Mouse (Mus musculus) kidney, embryonic 16.5 days (tissue): ENCODE measurements at regions not wholly inside any gene's neighbourhood (a gene's known extent, or its start where the extent isn't known, plus 50 kb on each side); places are given as distances from the start of the nearest gene placed in this dataset.

Experiments
- ATAC-seq: fragments of 200-750 bp; cut with Nextera tagmentation; 2 replicates; pipeline ENCODE4 v1.8.0; 2017; ENCODE audit warnings: moderate TSS enrichment; ENCODE audit not compliant: low FRiP score, low TSS enrichment
- H3K27ac ChIP-seq: fragments of 300-500 bp; sonication (generic); 2 replicates; pipeline ENCODE4 v1.5.1; 2014; ENCODE audit warnings: low read length
- H3K27me3 ChIP-seq: fragments of 300-500 bp; sonication (generic); 2 replicates; pipeline ENCODE4 v1.6.1; 2014; ENCODE audit warnings: low read length, control low read depth, mixed read lengths; ENCODE audit not compliant: insufficient read depth
- H3K36me3 ChIP-seq: fragments of 300-500 bp; sonication (generic); 2 replicates; pipeline ENCODE4 v1.6.1; 2014; ENCODE audit warnings: low read length, control low read depth, mixed read lengths; ENCODE audit not compliant: insufficient read depth
- H3K4me1 ChIP-seq: fragments of 300-500 bp; sonication (generic); 2 replicates; pipeline ENCODE4 v1.6.1; 2014; ENCODE audit warnings: low read length, control low read depth, mixed read lengths; ENCODE audit not compliant: insufficient read depth
- H3K4me2 ChIP-seq: fragments of 300-500 bp; sonication (generic); replicated peaks from 2 replicates; pipeline ENCODE4 v1.6.1; 2014; ENCODE audit warnings: low read depth, low read length
- H3K4me3 ChIP-seq: fragments of 300-500 bp; sonication (generic); 2 replicates; pipeline ENCODE4 v1.5.1; 2014; ENCODE audit warnings: mild to moderate bottlenecking, low read length
- H3K9ac ChIP-seq: fragments of 300-500 bp; sonication (generic); replicated peaks from 2 replicates; pipeline ENCODE4 v1.6.1; 2014; ENCODE audit warnings: low read length
- H3K9me3 ChIP-seq: fragments of 300-500 bp; sonication (generic); 2 replicates; pipeline ENCODE4 v1.6.1; 2016; ENCODE audit warnings: low read length, control low read depth
- WGBS: fragments of 180-500 bp; shearing (Covaris S2); extraction: QIAGEN DNeasy Blood & Tissue Kit; methylation state at CpG from one replicate; pipeline ENCODE4 v1.1.7; 2014; 5-methylcytosine and 5-hydroxymethylcytosine counted together

GRCm38 (mm10) chr3:42790415-42790814, 1048.0 kb downstream of the D3Ertd751e start:
- Histone ChIP-seq H3K4me2 (no peak overlapping the region), H3K36me3 (no peaks in the 10 kb centered on the region), H3K9me3 (no peaks in the 10 kb centered on the region), H3K9ac (no peak overlapping the region), H3K4me1 (no peaks in the 10 kb centered on the region), H3K4me3 (no peak overlapping the region), H3K27ac (no peak overlapping the region), H3K27me3 (no peaks in the 10 kb centered on the region)
- ATAC-seq: no peak

DNA sequence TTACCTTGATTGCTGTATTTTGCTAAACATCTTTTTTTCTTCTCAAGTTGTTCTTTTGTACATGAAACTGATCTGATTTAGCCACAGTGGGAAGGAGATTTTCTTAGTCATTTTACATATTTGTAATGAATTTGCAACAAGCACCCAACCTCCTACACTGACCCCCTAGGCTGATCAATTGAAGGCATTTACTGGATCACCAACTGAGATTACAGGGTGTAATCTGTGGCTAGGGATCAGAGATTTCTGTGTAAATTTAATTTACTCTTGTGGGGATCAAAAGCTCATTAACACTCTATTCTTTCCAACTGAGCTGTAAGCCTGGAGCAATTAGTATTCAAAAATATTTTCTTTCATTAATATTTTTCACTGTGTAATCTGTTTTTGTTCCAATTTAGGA, 1049.5 kb downstream of the D3Ertd751e start:
- Histone ChIP-seq H3K9me3 (no peaks in the 10 kb centered on the region), H3K27ac (no peak overlapping the region), H3K27me3 (no peaks in the 10 kb centered on the region), H3K9ac (no peak overlapping the region), H3K36me3 (no peaks in the 10 kb centered on the region), H3K4me3 (no peak overlapping the region), H3K4me1 (no peaks in the 10 kb centered on the region), H3K4me2 (no peak overlapping the region)
- no peak for ATAC-seq

DNA sequence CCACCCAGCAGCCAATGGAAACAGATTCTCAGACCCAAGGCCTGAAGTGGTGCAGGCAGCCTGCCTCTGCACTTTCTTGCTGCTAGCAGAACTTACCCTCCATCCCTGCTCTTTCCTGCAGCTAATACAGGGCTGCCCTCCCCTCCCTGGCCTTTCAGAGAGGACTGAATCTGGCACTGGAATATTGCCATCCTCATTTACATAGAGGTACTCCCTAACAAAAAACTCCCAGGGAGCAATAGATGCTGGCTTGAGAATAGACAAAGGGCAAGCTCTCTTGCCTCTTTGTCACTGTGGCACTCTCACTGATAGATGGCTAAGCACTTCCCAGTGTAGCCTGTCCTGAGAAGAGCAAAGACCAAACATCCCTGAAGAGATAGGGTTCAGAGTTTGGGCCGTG, 1088.0 kb downstream of the D3Ertd751e start:
- no peak overlapping the region for H3K27ac ChIP-seq
- no peak for ATAC-seq
- H3K4me3 ChIP-seq: no peak overlapping the region
- H3K27me3 ChIP-seq: no peaks in the 10 kb centered on the region
- no peaks in the 10 kb centered on the region for H3K4me1 ChIP-seq
- WGBS: 23% methylated on average over 1 of the region's 1 CpGs
- no peaks in the 10 kb centered on the region for H3K9me3 ChIP-seq
- H3K4me2 ChIP-seq: no peak overlapping the region
- no peaks in the 10 kb centered on the region for H3K36me3 ChIP-seq
- no peak overlapping the region for H3K9ac ChIP-seq

DNA sequence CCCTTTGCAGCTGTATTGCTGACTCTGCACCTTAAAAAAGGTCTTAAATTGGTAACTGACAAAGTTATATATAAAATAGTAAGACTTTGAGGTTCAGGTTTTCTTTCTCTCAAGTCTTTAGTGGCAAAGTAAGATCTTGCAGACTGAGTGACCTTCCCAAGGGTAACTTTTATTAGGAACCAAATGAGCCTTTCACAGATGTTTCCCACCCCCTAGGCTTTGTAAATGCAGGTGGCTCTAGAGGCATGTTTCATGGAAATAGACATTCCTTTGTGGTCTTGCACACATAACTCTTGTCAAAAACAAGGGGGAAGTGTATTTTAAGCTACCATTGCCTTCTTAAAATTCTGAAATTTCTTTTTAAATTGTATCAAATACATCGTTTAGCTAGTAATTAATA, 1125.0 kb downstream of the D3Ertd751e start:
- Histone ChIP-seq H3K4me1 (no peaks in the 10 kb centered on the region), H3K9me3 (no peaks in the 10 kb centered on the region), H3K36me3 (no peaks in the 10 kb centered on the region), H3K9ac (no peak overlapping the region), H3K27me3 (no peaks in the 10 kb centered on the region), H3K4me2 (no peak overlapping the region), H3K4me3 (no peak overlapping the region), H3K27ac (no peak overlapping the region)
- no peak for ATAC-seq
- WGBS: 90% methylated on average over 1 of the region's 1 CpGs

- no peak overlapping the region for H3K4me2 ChIP-seq
- no peak for ATAC-seq
- no peak overlapping the region for H3K9ac ChIP-seq
- no peaks in the 10 kb centered on the region for H3K9me3 ChIP-seq
- no peak overlapping the region for H3K4me3 ChIP-seq
- no peaks in the 10 kb centered on the region for H3K27me3 ChIP-seq
- H3K36me3 ChIP-seq: no peaks in the 10 kb centered on the region
- H3K4me1 ChIP-seq: no peaks in the 10 kb centered on the region
- no peak overlapping the region for H3K27ac ChIP-seq
Observed at GRCm38 (mm10) chr3:42878972-42879371, 1136.6 kb downstream of the D3Ertd751e start.

DNA sequence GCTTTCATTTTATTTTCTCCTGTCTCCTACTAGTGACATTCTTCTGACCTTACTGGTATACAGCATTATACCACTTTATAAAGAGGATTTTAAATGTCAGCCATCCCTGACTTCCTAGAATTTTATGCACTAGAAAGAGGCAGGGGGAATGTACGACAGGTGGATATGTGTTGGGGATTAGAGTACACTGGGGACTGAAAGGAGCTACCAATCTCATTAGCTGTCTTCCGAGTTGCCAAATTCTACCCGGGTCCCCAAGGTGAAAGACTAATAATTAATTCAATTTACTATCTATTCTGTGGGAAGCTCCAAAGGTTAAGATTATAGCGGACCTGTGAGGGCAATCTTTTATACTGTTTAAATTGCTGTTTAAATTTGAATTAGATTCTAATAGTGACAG, 1142.1 kb downstream of the D3Ertd751e start:
- no peak for ATAC-seq
- WGBS: 85% methylated on average over 4 of the region's 4 CpGs
- Histone ChIP-seq H3K36me3 (no peaks in the 10 kb centered on the region), H3K4me1 (no peaks in the 10 kb centered on the region), H3K27me3 (no peaks in the 10 kb centered on the region), H3K9ac (no peak overlapping the region), H3K9me3 (no peaks in the 10 kb centered on the region), H3K4me3 (no peak overlapping the region), H3K27ac (no peak overlapping the region), H3K4me2 (no peak overlapping the region)

GRCm38 (mm10) chr3:42892016-42892699, 1149.7 kb downstream of the D3Ertd751e start:
- no peaks in the 10 kb centered on the region for H3K36me3 ChIP-seq
- H3K4me1 ChIP-seq: no peaks in the 10 kb centered on the region
- no peak for ATAC-seq
- no peaks in the 10 kb centered on the region for H3K27me3 ChIP-seq
- H3K4me3 ChIP-seq: no peak overlapping the region
- no peak overlapping the region for H3K9ac ChIP-seq
- 84% methylated on average over 7 of the region's 7 CpGs for whole genome bisulfite sequencing
- no peaks in the 10 kb centered on the region for H3K9me3 ChIP-seq
- no peak overlapping the region for H3K4me2 ChIP-seq
- no peak overlapping the region for H3K27ac ChIP-seq

DNA sequence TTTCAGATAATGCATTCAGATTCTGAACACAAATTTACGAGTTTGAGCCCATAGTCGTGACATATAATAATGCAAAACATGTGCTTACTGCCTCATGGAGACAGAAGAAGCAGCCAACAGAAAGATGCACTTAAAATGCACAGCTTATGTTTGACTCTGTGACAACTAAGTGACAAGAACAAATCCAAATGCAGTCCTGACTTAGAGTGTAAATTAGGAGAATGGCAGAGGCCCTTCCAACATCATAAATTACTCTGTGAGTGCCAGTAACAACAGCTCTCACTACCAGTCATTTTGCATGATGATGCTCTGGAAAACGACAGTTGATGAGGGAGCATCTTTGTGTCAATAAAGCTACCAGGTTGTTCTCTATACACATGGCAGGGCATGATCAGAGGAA, 1153.4 kb downstream of the D3Ertd751e start:
- WGBS: 64% methylated on average over 3 of the region's 3 CpGs
- Histone ChIP-seq H3K9ac (no peak overlapping the region), H3K36me3 (no peaks in the 10 kb centered on the region), H3K27ac (no peak overlapping the region), H3K27me3 (no peaks in the 10 kb centered on the region), H3K4me3 (no peak overlapping the region), H3K9me3 (no peaks in the 10 kb centered on the region), H3K4me2 (no peak overlapping the region), H3K4me1 (no peaks in the 10 kb centered on the region)
- no peak for ATAC-seq

DNA sequence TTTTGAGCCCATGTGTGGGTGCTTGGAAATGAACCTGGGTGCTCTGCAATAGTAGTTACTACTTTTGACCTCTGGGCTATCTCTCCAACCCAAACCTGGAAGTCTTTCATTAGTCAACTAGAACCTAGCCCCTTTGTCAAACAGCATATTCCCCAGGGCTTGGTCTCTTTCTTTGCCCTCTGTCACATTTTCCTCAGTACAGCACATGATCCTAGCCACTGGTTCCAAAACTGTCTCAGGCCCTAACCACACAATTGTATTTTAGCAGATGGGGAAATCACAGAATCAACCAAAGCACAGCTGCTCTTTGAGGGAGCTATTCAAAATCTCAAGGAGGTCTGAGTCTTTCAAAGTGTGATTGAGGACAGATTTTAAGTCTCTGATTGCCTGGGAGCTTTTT, 1155.5 kb downstream of the D3Ertd751e start:
- no peaks in the 10 kb centered on the region for H3K27me3 ChIP-seq
- no peak overlapping the region for H3K4me2 ChIP-seq
- no peaks in the 10 kb centered on the region for H3K36me3 ChIP-seq
- H3K4me1 ChIP-seq: no peaks in the 10 kb centered on the region
- ATAC-seq: no peak
- no peak overlapping the region for H3K27ac ChIP-seq
- H3K4me3 ChIP-seq: no peak overlapping the region
- no peaks in the 10 kb centered on the region for H3K9me3 ChIP-seq
- H3K9ac ChIP-seq: no peak overlapping the region

DNA sequence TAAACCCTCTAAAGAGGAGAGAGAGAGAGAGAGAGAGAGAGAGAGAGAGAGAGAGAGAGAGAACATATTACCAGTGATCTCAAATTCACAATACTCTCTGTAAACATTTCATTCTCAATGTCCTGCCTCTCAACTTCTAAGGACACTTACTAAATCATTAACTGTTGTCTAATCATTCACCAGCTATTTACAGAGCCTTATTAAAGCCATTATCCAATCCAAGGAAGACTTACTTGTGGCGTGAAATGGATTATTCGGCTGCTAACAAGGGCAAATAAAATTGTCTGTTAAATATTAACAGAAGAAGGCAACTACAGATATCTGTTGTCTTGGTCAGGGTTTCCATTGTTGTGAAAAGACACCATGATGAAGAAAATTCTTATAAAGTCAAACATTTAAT, 1156.5 kb downstream of the D3Ertd751e start:
- H3K4me2 ChIP-seq: no peak overlapping the region
- no peak overlapping the region for H3K9ac ChIP-seq
- H3K27me3 ChIP-seq: no peaks in the 10 kb centered on the region
- H3K9me3 ChIP-seq: no peaks in the 10 kb centered on the region
- no peak overlapping the region for H3K4me3 ChIP-seq
- WGBS: 80% methylated on average over 2 of the region's 2 CpGs
- peak; percentile 78; the same call in 1 of the 2 replicates for ATAC-seq
- no peaks in the 10 kb centered on the region for H3K36me3 ChIP-seq
- no peaks in the 10 kb centered on the region for H3K4me1 ChIP-seq
- no peak overlapping the region for H3K27ac ChIP-seq
